Mouse (Mus musculus) layer of hippocampus, adult 6 months (tissue): ENCODE data around the gene Ppie. TPM values are rescaled to one million over a fixed set of nuclear protein-coding genes. Genes with fewer than 3 reads are reported as not detected.

Source experiments
- long read RNA-seq, 2 experiments: library from polyadenylated mRNA; unstranded; transcript quantifications; one replicate each; pipeline ENCODE4 v2.0.0; 2019 to 2020
- polyA plus RNA-seq: library from polyadenylated mRNA; unstranded; fragments of <200 nt; fragmentation: Nextera tagmentation; gene quantifications from 2 replicates; pipeline ENCODE4 v1.2.3, GENCODE M21; 2021

Ppie gene
- 41.2 and 44.0 TPM in 2 replicates for polyA plus RNA-seq
- long read RNA-seq, experiment 1, transcript Ppie-201 (10 exons, 1,188 nt): major isoform, 36 of 43 reads
- long read RNA-seq, experiment 1, partial matches to known transcripts: 1 of 43 reads
- long read RNA-seq, experiment 1, other reads (novel, unspliced or antisense): 6 of 43 reads
- long read RNA-seq, experiment 2, transcript Ppie-201 (10 exons, 1,188 nt): major isoform, 38 of 62 reads
- long read RNA-seq, experiment 2, partial matches to known transcripts: 2 of 62 reads
- long read RNA-seq, experiment 2, other reads (novel, unspliced or antisense): 22 of 62 reads

DNA sequence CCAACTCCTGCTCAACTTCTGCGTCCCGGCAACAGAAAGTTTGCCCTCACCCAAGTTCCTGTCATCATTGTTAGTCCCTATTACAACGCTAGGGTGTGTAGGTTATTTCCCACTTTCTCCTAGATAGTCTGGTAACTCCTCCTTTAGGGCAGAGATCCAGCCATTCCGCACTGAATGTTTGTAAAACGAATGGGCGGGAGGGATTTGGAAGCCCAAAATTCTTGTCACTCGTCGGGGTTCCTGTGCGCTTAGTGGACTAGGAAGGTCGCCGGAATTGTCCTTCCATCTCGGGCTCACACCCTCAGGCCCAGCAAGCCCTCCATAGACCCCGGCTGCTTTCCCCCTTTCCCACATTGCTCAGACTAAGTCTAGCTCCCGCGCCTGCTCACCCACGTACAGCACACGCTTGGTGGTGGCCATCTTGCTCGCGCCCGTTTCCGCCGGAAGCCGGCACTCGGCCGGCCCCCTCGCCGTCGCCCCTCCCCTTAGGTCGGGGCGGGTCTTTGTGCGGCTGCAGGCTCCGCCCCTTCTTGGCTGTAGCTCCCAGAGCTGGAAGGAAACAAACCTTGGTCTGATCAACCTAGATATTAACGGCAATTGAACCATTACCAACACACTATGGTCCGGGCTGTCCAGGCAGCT is at the start of gene Ppie:
TSS of gene Ppie (minus strand) at position 439 of the 642 bp plus-strand sequence.

GRCm38 (mm10) chr4:123182328-123183238 is 42.8 kb upstream of the Ppie start, which contains the start of gene Hpcal4:
Gene Hpcal4, plus strand, starts transcription at chr4:123183227.

DNA sequence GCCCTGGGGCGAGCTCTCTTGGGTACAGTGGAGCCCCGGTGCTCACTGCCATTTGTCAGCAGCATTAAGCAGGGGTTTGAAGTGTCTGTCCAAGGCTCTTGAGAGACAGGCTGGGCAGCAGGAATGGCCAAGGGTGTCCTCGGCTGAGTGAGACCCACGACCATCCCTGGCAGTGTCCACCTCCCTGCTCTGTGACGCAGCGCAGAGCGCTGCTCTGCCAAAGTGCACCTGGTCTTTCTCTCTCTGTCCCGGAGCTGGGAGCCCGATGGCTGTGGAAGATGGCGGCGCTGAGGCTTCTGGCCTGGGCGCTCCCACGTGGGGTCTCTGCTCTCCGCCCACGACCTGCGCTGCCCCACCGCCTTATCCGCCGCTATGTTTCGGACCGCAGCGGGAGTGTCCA is 23.7 kb downstream of the Ppie start, which contains the start of gene Oxct2b:
TSS of gene Oxct2b (plus strand) at position 256 of the 400 bp plus-strand sequence.

GRCm38 (mm10) chr4:123104651-123105450 is 34.9 kb downstream of the Ppie start, which contains the start of gene Bmp8b:
Gene Bmp8b, plus strand, starts transcription at chr4:123105165.

Other genes starting within 250 kb of the Ppie start
- gene Mfsd2a, start 178.8 kb downstream of the Ppie start, polyA plus RNA-seq: 15.2 and 17.2 TPM in 2 replicates
- 6.2 and 7.2 TPM in 2 replicates for gene Mycl, start 144.3 kb downstream of the Ppie start, polyA plus RNA-seq
- 5.4 and 6.7 TPM in 2 replicates for gene Trit1, start 123.4 kb downstream of the Ppie start, polyA plus RNA-seq
- gene Bmp8b, start 34.8 kb downstream of the Ppie start, polyA plus RNA-seq: 0.04 TPM in 1 of 2 replicates, not detected in the other
- gene Oxct2b, start 23.7 kb downstream of the Ppie start, polyA plus RNA-seq: 0.26 and 0.29 TPM in 2 replicates
- gene Hpcal4, start 43.3 kb upstream of the Ppie start, polyA plus RNA-seq: 354 and 400 TPM in 2 replicates
- gene Nt5c1a, start 61.6 kb upstream of the Ppie start, polyA plus RNA-seq: 12.6 and 16.2 TPM in 2 replicates
- 1.1 and 2.9 TPM in 2 replicates for gene Heyl, start 93.6 kb upstream of the Ppie start, polyA plus RNA-seq
- 7.3 and 7.6 TPM in 2 replicates for gene Pabpc4, start 122.4 kb upstream of the Ppie start, polyA plus RNA-seq
- not detected in 2 replicates for gene Oxct2a, start 183.7 kb upstream of the Ppie start, polyA plus RNA-seq
- not detected in 2 replicates for gene Bmp8a, start 203.3 kb upstream of the Ppie start, polyA plus RNA-seq